Mouse (Mus musculus) hindbrain, embryonic 13.5 days (tissue): Measurements from ENCODE around the gene Gm4881. TPM values are rescaled to one million over a fixed set of nuclear protein-coding genes. Genes with fewer than 3 reads are reported as not detected.
A peak's percentile ranks its signal among the peaks of the same experiment; 100 is the strongest.

Source experiments
- ATAC-seq: fragments of 200-750 bp; cut with Nextera tagmentation; 2 replicates; pipeline ENCODE4 v1.8.0; 2017; ENCODE audit warnings: moderate TSS enrichment; ENCODE audit not compliant: low FRiP score
- H3K27ac ChIP-seq: fragments of 300-500 bp; sonication (generic); 2 replicates; pipeline ENCODE4 v1.5.1; 2015; ENCODE audit warnings: inconsistent platforms, mild to moderate bottlenecking, moderate library complexity
- H3K27me3 ChIP-seq: fragments of 300-500 bp; sonication (generic); 2 replicates; pipeline ENCODE4 v1.6.1; 2015; ENCODE audit warnings: mild to moderate bottlenecking, inconsistent platforms
- H3K36me3 ChIP-seq: fragments of 300-500 bp; sonication (generic); 2 replicates; pipeline ENCODE4 v1.6.1; 2015; ENCODE audit warnings: mild to moderate bottlenecking, inconsistent platforms
- H3K4me1 ChIP-seq: fragments of 300-500 bp; sonication (generic); replicated peaks from 2 replicates; pipeline ENCODE4 v1.6.1; 2015; ENCODE audit warnings: inconsistent platforms
- H3K4me2 ChIP-seq: fragments of 300-500 bp; sonication (generic); 2 replicates; pipeline ENCODE4 v1.6.1; 2015; ENCODE audit warnings: inconsistent platforms, mild to moderate bottlenecking, moderate library complexity
- H3K4me3 ChIP-seq: fragments of 300-500 bp; sonication (generic); 2 replicates; pipeline ENCODE4 v1.5.1; 2015; ENCODE audit warnings: mild to moderate bottlenecking, inconsistent platforms
- H3K9ac ChIP-seq: fragments of 300-500 bp; sonication (generic); 2 replicates; pipeline ENCODE4 v1.6.1; 2015; ENCODE audit warnings: mild to moderate bottlenecking, inconsistent platforms
- H3K9me3 ChIP-seq: fragments of 300-500 bp; sonication (generic); 2 replicates; pipeline ENCODE4 v1.6.1; 2016; ENCODE audit warnings: inconsistent platforms
- WGBS: fragments of 180-500 bp; shearing (Covaris S2); methylation state at CpG from one replicate; pipeline ENCODE4 v1.1.7; 2015; 5-methylcytosine and 5-hydroxymethylcytosine counted together
- polyA plus RNA-seq: library from polyadenylated mRNA; unstranded; fragments of >200 nt; fragmentation: Nextera tagmentation; extraction: Ambion mirVana; gene quantifications from 2 replicates; pipeline ENCODE4 v1.2.1, GENCODE M21; 2015

Gene Gm4881
- polyA plus RNA-seq, 1 experiment from 2014 or later, result 5.1 TPM

- H3K27ac ChIP-seq, result no peak overlapping the region
- no peaks in the 10 kb centered on the region for H3K27me3 ChIP-seq
- H3K4me2 ChIP-seq, result no peak overlapping the region
- ATAC-seq, result peak; percentile 59
- peaks cover 27% of the 10 kb centered on the region for H3K4me1 ChIP-seq
- H3K36me3 ChIP-seq, result peaks cover 54% of the 10 kb centered on the region
- 34% methylated on average over 10 of the region's 10 CpGs for WGBS
- no peak overlapping the region for H3K9ac ChIP-seq
- H3K9me3 ChIP-seq, result no peaks in the 10 kb centered on the region
- no peak overlapping the region for H3K4me3 ChIP-seq
Measured at GRCm38 (mm10) chr7:24890281-24891216, 53.7 kb downstream of the Gm4881 start.

DNA sequence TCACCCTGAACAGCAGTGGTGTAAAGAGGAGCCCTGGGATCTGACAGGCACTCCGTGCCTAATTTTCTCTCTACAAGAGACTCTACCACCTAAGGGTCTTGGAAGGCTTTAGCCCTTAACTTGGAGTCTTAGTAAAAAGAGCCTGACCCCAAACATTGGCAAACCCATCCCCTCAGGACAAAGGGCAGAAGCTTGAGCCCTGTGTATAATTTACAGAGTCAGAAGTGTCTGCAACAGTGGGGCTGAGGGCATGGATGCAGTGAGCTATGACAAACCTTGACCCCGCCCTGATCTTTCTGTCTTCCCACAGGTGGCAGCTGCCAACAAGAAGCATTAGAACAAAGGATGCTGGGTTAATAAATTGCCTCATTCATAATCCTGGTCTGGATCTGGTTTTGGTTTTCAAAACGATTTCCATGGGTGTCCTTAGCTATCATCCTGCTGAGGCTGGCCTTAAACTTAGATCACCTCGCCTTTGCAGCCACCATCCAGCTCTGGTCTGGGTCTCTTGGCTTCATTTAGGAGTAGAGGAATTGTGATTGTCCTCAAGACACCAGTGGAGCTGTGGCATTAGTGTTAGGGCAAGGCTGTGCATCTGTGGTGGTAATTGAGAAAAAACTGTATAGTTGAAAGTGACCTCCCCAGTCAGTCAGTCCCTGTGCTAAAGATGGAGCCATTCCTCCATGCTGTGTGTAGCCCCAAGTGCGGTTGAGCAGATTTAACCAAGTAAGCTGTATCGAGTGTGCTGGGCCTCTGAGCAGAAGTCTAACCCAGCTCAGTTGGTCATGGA, 54.7 kb downstream of the Gm4881 start:
- ATAC-seq, result no peak
- no peak overlapping the region for H3K4me3 ChIP-seq
- no peak overlapping the region for H3K4me2 ChIP-seq
- H3K9ac ChIP-seq, result no peak overlapping the region
- no peaks in the 10 kb centered on the region for H3K9me3 ChIP-seq
- no peaks in the 10 kb centered on the region for H3K27me3 ChIP-seq
- H3K27ac ChIP-seq, result no peak overlapping the region
- WGBS, result 81% methylated on average over 6 of the region's 6 CpGs
- peaks cover 33% of the 10 kb centered on the region for H3K4me1 ChIP-seq
- peaks cover 54% of the 10 kb centered on the region for H3K36me3 ChIP-seq

- Histone ChIP-seq H3K4me1 (peaks cover 33% of the 10 kb centered on the region), H3K9me3 (no peaks in the 10 kb centered on the region), H3K36me3 (peaks cover 54% of the 10 kb centered on the region), H3K27me3 (no peaks in the 10 kb centered on the region), H3K4me3 (no peak overlapping the region), H3K4me2 (no peak overlapping the region; the same call in 1 of the 2 replicates), H3K9ac (peak overlapping the region; percentile 51; the same call in 1 of the 2 replicates), H3K27ac (0 out of 2 replicates have a peak overlapping the region, but pooled peaks have one; percentile 12)
- no peak for ATAC-seq
- 78% methylated on average over 4 of the region's 4 CpGs for WGBS
Measured at GRCm38 (mm10) chr7:24887096-24887495, 57.2 kb downstream of the Gm4881 start.

GRCm38 (mm10) chr7:24886308-24886633, 58.0 kb downstream of the Gm4881 start:
- no peak for ATAC-seq
- peak overlapping the region; percentile 96 for H3K4me3 ChIP-seq
- peak overlapping the region; percentile 100 for H3K9ac ChIP-seq
- H3K4me1 ChIP-seq, result peaks cover 33% of the 10 kb centered on the region
- 76% methylated on average over 4 of the region's 4 CpGs for WGBS
- H3K9me3 ChIP-seq, result no peaks in the 10 kb centered on the region
- H3K36me3 ChIP-seq, result peaks cover 54% of the 10 kb centered on the region
- H3K27ac ChIP-seq, result no peak overlapping the region
- no peaks in the 10 kb centered on the region for H3K27me3 ChIP-seq
- peak overlapping the region; percentile 89 for H3K4me2 ChIP-seq

GRCm38 (mm10) chr7:24885468-24886307, 58.6 kb downstream of the Gm4881 start:
- H3K4me3 ChIP-seq, result peak overlapping the region; percentile 96
- peaks cover 49% of the 10 kb centered on the region for H3K36me3 ChIP-seq
- 45% methylated on average over 12 of the region's 12 CpGs for WGBS
- H3K27ac ChIP-seq, result no peak overlapping the region
- peak overlapping the region; percentile 89 for H3K4me2 ChIP-seq
- peak overlapping the region; percentile 100 for H3K9ac ChIP-seq
- H3K9me3 ChIP-seq, result no peaks in the 10 kb centered on the region
- no peaks in the 10 kb centered on the region for H3K27me3 ChIP-seq
- peaks cover 33% of the 10 kb centered on the region for H3K4me1 ChIP-seq
- no peak for ATAC-seq

GRCm38 (mm10) chr7:24884693-24885291, 59.5 kb downstream of the Gm4881 start:
- 1% methylated on average over 46 of the region's 47 CpGs for WGBS
- peak overlapping the region; percentile 100 for H3K9ac ChIP-seq
- peaks cover 42% of the 10 kb centered on the region for H3K36me3 ChIP-seq
- peaks cover 33% of the 10 kb centered on the region for H3K4me1 ChIP-seq
- H3K4me2 ChIP-seq, result peak overlapping the region; percentile 89
- peak; percentile 9; the same call in 1 of the 2 replicates for ATAC-seq
- peak overlapping the region; percentile 96 for H3K4me3 ChIP-seq
- H3K9me3 ChIP-seq, result no peaks in the 10 kb centered on the region
- H3K27ac ChIP-seq, result peak overlapping the region; percentile 91
- H3K27me3 ChIP-seq, result no peaks in the 10 kb centered on the region

DNA sequence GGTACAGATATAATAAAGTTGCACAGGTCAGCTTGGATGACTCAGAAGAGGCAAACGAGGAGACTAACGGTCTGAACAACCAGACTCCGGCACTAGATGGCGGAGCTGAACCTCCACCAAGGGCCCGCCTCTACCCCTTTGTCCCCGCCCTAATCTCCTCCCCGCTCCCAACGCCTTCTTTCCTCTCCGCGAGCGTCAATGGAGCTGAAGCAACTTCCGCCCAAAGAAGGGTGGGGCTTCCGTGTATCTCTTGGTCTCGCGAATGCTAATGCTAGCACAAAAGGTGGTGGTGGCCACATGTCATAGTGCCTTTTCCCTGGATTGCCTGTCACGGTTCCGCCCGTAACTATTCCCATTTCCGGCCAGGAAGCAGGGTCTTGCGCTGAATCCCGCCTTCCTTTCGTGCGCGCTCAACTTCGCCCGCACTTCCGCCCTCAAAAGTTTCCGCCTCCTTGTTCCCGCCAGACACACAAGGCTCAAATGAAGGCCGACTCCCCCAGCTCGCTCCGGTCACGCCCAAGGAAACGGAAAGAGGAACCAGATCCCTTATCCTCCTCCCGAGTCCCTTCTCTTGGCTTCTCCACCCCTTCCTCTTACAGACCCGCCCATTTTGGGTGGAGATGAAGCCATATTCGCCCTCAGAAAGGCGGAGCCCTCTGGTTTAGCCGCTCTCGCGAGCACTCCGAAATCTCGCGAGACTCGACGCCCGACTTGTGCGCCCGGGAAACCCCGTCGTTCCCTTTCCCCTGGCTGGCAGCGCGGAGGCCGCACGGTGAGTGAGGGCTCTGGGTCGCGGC, 60.2 kb downstream of the Gm4881 start, which contains the start of gene Rps19:
Gene Rps19, plus strand, starts transcription at position 476 of the 797 bp plus-strand sequence.
- ATAC-seq, result peak; percentile 94
- Histone ChIP-seq H3K27ac (peak within 1 kb of the TSS; percentile 91), H3K27me3 (no peaks in the 10 kb centered on the region), H3K9ac (peak within 1 kb of the TSS; percentile 100), H3K36me3 (peaks cover 35% of the 10 kb centered on the region), H3K4me3 (peak within 1 kb of the TSS; percentile 96), H3K4me2 (peak within 1 kb of the TSS; percentile 89), H3K4me1 (peaks cover 33% of the 10 kb centered on the region), H3K9me3 (no peaks in the 10 kb centered on the region)
- under 1% methylated on average over 57 of the region's 57 CpGs for WGBS

DNA sequence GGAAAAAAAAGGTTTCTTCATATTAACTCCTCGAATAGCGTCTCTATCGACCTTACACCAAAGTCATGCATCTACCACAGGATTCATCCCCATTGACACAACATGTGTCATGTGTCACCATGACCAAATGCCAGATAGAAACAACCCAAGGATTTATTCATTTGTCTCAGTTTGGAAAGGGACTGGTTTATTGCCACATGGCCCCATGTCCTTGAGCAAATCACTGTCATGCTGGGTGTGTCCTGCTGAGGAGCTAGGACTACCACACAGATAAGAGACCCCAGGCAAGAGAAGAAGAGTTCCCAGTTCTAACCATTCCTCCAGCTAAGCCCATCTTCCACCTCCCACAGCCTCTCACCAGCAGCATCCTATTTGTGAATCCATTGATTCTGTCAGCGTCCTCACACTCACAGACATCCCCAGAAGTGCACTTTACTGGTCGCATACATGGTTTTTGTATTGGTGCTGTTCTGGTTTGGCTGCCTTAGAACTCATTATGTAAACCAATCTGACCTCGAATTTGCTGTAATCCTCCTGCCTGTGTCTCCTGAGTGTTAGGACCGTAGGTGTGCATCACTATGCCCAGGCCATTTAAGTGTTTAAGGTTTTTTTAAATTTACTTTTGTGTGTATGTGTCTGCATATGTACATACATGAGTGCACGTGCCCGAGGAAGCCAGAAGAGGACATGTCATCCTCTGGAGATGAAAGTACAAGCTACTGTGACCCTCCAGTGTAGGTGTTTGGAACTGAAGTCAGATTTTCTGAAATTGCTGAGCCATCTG, 61.7 kb downstream of the Gm4881 start:
- no peaks in the 10 kb centered on the region for H3K27me3 ChIP-seq
- no peak overlapping the region for H3K4me3 ChIP-seq
- no peaks in the 10 kb centered on the region for H3K9me3 ChIP-seq
- no peak overlapping the region for H3K9ac ChIP-seq
- H3K27ac ChIP-seq, result no peak overlapping the region
- WGBS, result 96% methylated on average over 9 of the region's 9 CpGs
- H3K4me1 ChIP-seq, result peaks cover 26% of the 10 kb centered on the region
- no peak overlapping the region for H3K4me2 ChIP-seq
- peaks cover 20% of the 10 kb centered on the region for H3K36me3 ChIP-seq
- ATAC-seq, result no peak

DNA sequence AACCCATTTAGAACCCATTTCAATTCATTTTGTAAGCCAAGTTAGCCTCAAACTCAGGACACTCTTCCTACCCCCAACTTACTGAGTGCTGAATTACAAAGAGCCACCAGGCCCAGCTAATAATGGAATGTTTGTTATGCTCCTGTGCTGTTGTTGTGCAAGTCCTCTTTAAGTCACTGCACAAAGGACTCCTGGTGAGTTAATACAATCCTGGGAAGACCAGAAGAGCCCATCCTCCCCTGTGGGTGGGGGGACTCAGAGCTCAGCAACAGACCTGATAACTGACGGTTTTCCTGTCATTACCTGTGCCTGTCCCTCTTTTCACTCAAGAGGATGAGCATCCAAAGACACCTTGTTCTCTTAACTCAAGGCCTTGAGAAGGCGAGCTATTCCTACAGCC, 64.7 kb downstream of the Gm4881 start:
- no peaks in the 10 kb centered on the region for H3K9me3 ChIP-seq
- no peaks in the 10 kb centered on the region for H3K4me1 ChIP-seq
- no peak overlapping the region for H3K4me2 ChIP-seq
- WGBS, result 22% methylated on average over 2 of the region's 2 CpGs
- H3K4me3 ChIP-seq, result no peak overlapping the region
- no peak for ATAC-seq
- H3K27ac ChIP-seq, result no peak overlapping the region
- peak overlapping the region; percentile 56; the same call in 1 of the 2 replicates for H3K9ac ChIP-seq
- no peaks in the 10 kb centered on the region for H3K36me3 ChIP-seq
- H3K27me3 ChIP-seq, result 0 out of 2 replicates have a peak, but pooled peaks cover 5% of the 10 kb centered on the region

DNA sequence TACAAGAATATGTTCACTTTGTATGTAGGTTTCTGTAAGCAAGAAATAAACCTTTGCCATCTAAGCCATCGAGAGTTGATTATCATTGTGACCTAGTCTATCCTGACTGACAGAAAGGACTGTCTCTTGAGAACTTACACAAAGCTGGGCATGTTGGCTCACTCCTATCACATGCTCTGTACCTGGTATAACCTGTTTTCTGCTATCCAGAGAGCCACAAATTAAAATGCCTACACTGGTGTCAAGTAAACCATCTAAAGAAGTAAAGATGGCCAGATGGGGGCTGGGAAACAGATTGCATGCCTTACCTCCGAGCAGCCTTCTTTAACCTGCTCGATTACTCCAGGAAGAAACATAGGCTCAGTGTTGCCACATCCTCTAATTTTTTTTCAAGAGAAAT, 66.7 kb downstream of the Gm4881 start:
- H3K9me3 ChIP-seq, result no peaks in the 10 kb centered on the region
- no peak for ATAC-seq
- 0 out of 2 replicates have a peak, but pooled peaks cover 5% of the 10 kb centered on the region for H3K27me3 ChIP-seq
- H3K9ac ChIP-seq, result no peak overlapping the region
- no peaks in the 10 kb centered on the region for H3K36me3 ChIP-seq
- H3K27ac ChIP-seq, result no peak overlapping the region
- no peaks in the 10 kb centered on the region for H3K4me1 ChIP-seq
- H3K4me3 ChIP-seq, result no peak overlapping the region
- H3K4me2 ChIP-seq, result no peak overlapping the region
- 90% methylated on average over 3 of the region's 3 CpGs for WGBS
